Mouse (Mus musculus): Measurements from ENCODE around the gene Tcf7l2.

DNA sequence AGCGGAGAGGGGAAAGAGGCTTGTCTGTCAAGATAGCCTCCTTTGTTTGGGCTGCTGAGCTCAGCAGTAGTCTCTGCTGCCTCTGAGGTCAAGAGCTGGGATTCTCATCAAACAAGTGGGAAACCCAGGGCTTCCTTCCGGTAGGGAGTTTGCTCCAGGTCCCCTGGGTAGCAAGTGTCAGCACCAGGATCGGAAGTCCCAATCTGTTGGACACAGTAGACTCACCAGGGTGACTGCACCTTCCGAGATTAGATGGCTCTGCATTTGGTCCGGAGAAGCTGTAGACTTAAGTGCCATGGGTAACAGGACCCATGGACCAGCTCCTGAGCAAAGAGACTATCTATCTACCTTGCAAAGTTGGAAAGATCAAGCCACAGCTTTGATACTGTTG, 47.3 kb downstream of the Tcf7l2 start:
- TF ChIP-seq CTCF (IDR thresholded peaks at IDR 0.05; ENCODE audit: low read depth, low read length) (no peak), POLR2A (IDR thresholded peaks at IDR 0.05; ENCODE audit: borderline replicate concordance, low read depth, low read length) (no peak)
